Mouse (Mus musculus) embryonic facial prominence, embryonic 14.5 days (tissue): ENCODE measurements around the gene Mysm1. TPM values are rescaled to one million over a fixed set of nuclear protein-coding genes. Genes with fewer than 3 reads are reported as not detected.

Experiments
- ATAC-seq: fragments of 200-750 bp; cut with Nextera tagmentation; 2 replicates; pipeline ENCODE4 v1.8.0; 2017; ENCODE audit warnings: low read depth, moderate number of reproducible peaks, moderate TSS enrichment
- DNase-seq: peaks from one replicate; pipeline ENCODE4 v3.0.0-alpha.2; 2015; ENCODE audit warnings: low spot score
- H3K27ac ChIP-seq: fragments of 300-500 bp; sonication (generic); replicated peaks from 2 replicates; pipeline ENCODE4 v1.5.1; 2014; ENCODE audit warnings: low read depth, mild to moderate bottlenecking, low read length, moderate library complexity
- H3K27me3 ChIP-seq: fragments of 300-500 bp; sonication (generic); replicated peaks from 2 replicates; pipeline ENCODE4 v1.6.1; 2014; ENCODE audit warnings: low read length; ENCODE audit not compliant: control insufficient read depth, insufficient read depth
- H3K36me3 ChIP-seq: fragments of 300-500 bp; sonication (generic); 2 replicates; pipeline ENCODE4 v1.6.1; 2014; ENCODE audit warnings: low read length, mixed read lengths; ENCODE audit not compliant: control insufficient read depth, insufficient read depth
- H3K4me1 ChIP-seq: fragments of 300-500 bp; sonication (generic); 2 replicates; pipeline ENCODE4 v1.6.1; 2014; ENCODE audit warnings: antibody characterized with exemption, low read length; ENCODE audit not compliant: control insufficient read depth, insufficient read depth
- H3K4me2 ChIP-seq: fragments of 300-500 bp; sonication (generic); 2 replicates; pipeline ENCODE4 v1.6.1; 2014; ENCODE audit warnings: low read depth, mild to moderate bottlenecking, low read length, moderate library complexity, mixed read lengths
- H3K4me3 ChIP-seq: fragments of 300-500 bp; sonication (generic); 2 replicates; pipeline ENCODE4 v1.5.1; 2014; ENCODE audit warnings: low read depth, mild to moderate bottlenecking, low read length
- H3K9ac ChIP-seq: fragments of 300-500 bp; sonication (generic); 2 replicates; pipeline ENCODE4 v1.6.1; 2014; ENCODE audit warnings: low read depth, mild to moderate bottlenecking, low read length, moderate library complexity, mixed read lengths
- H3K9me3 ChIP-seq: fragments of 300-500 bp; sonication (generic); 2 replicates; pipeline ENCODE4 v1.6.1; 2016; ENCODE audit warnings: low read length; ENCODE audit not compliant: control insufficient read depth
- WGBS: fragments of 180-500 bp; shearing (Covaris S2); extraction: QIAGEN DNeasy Blood & Tissue Kit; methylation state at CpG from one replicate; pipeline ENCODE4 v1.1.7; 2014; 5-methylcytosine and 5-hydroxymethylcytosine counted together
- polyA plus RNA-seq: library from polyadenylated mRNA; unstranded; fragments of >200 nt; fragmentation: Nextera tagmentation; extraction: Ambion mirVana; gene quantifications from 2 replicates; pipeline ENCODE4 v1.2.1, GENCODE M21; 2014

Mysm1 gene
- polyA plus RNA-seq: 23.3 and 25.0 TPM in 2 replicates

GRCm38 (mm10) chr4:94978590-94979499 is at the start of gene Mysm1:
Gene Mysm1 (minus strand): TSS chr4:94979100.
- Histone ChIP-seq H3K4me1 (peaks cover 12% of the 10 kb centered on the region), H3K9me3 (no peaks in the 10 kb centered on the region), H3K9ac (peak within 1 kb of the TSS; percentile 94), H3K4me2 (peak within 1 kb of the TSS; percentile 60), H3K27ac (peak within 1 kb of the TSS; percentile 91), H3K36me3 (peaks cover 16% of the 10 kb centered on the region), H3K27me3 (no peaks in the 10 kb centered on the region), H3K4me3 (peak within 1 kb of the TSS; percentile 83)
- ATAC-seq: peak; percentile 100
- DNase-seq: peak; percentile 94
- WGBS: under 1% methylated on average over 42 of the region's 69 CpGs

DNA sequence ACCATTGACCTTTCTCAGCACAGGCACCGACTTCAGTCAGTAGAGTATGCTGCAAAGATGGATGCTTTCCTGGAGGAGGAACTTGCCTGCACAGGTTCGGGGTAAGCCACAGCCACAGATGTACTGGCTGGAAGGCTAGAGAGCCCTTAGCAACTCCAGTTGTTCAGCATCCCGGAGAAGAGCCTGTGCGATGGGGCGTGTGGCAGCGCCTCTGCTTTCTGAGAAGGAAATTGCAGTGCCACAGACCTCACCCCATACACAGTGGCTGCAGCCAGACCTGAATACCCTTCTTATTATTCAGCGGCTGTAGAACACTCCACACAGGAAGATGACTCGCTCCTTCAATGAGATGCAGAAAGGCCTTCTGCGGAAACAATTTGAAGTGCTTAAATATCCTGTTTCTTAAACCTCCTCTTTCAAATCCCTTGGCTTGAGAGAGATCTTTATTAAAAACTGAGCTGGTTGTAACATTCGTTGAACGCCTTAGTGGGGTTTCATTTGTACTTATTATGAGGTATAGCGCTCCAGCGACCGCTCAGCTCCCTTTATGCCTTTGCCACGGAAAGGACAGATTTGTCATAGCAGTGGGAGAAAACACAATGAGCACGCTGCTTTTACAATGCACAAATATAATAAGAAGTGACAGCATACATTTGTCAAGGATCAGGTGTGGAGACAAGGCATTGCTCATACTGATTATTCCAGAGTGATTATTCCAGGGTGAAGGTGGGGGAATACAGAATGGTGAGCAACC is 47.1 kb upstream of the Mysm1 start:
- Histone ChIP-seq H3K4me3 (no peak overlapping the region), H3K4me1 (no peaks in the 10 kb centered on the region), H3K9ac (no peak overlapping the region), H3K27ac (no peak overlapping the region), H3K4me2 (no peak overlapping the region), H3K27me3 (no peaks in the 10 kb centered on the region), H3K36me3 (no peaks in the 10 kb centered on the region), H3K9me3 (no peaks in the 10 kb centered on the region)
- ATAC-seq (no peak), DNase-seq (no peak)
- 81% methylated on average over 16 of the region's 16 CpGs for WGBS

DNA sequence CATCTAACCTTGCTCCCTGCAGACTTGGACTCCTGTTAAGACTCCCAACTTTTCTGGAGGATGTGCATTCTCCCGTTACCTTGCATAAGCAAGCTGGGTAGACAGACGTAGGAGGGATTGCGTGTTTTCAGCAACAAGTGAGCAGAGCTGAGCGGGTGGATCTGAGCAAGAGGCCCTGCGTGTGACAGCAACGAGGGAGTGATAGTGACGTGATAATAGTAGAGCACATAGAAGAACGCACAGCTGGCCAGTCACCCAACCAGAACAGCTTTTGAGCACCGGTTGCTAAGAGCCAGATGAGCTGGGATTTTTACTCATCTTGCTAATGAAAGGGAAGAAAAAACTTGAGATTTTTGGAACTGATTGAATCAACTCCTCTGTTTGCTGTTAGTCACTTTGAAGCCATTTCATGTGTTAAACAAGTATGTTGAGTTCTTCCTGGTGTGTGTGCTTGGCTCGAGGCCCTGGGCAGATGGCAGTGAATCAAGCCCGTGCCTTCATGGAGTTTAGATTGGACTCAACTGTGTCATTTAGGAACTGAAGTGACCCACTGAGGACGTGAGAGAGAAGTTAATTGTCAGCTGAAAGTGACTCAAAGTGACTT is 44.6 kb upstream of the Mysm1 start:
- Histone ChIP-seq H3K4me2 (no peak overlapping the region), H3K9me3 (no peaks in the 10 kb centered on the region), H3K27ac (no peak overlapping the region), H3K9ac (no peak overlapping the region), H3K4me1 (no peaks in the 10 kb centered on the region), H3K27me3 (no peaks in the 10 kb centered on the region), H3K4me3 (no peak overlapping the region), H3K36me3 (no peaks in the 10 kb centered on the region)
- whole genome bisulfite sequencing: 78% methylated on average over 12 of the region's 12 CpGs
- no peak for ATAC-seq
- DNase-seq: no peak

DNA sequence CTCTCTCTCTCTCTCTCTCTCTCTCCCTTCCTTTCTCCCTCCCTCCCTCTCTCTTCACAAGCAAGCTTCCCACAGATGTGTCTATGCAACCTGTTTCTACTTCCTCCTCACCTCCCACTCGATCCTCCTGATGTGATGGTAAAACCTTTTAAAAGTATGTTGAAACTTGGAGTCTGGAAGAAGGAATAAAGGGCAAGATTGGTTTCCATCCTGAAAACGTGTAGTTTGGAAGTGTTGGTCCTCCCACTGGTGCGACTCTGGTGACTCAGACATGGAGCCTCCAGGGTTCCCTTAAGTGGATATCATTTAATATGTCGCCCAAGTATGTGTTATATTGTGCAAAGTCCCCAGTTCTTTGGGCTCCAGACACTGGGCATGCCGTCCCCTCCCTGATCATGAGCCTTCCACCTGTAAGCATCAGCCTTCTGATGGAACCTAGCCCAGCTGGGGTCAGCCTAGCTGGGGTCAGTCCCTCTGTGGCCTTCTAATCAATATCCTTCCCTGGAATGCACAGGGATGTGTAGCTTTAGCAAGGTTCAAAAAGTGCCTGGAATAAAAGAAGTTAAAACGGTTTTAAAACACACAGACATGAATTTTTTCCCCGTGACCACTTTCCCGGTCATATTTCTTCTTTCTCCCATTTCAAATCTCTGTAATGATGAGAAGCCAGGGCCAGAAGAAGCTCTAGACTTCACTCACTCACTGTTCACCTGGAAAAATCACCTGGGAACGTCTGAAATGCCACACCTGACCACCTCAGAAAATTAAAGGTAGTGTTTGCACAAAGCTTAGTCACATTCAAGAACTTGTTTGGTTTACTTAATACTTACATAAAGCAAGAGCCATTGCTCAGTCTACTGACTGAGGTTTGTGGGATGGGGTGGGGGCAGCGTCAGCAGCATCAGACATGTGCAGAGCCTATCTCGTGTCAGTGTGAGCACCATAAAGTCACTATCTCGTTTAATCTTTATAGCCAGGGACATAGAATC is 43.0 kb upstream of the Mysm1 start:
- H3K4me3 ChIP-seq: no peak overlapping the region
- DNase-seq: no peak

DNA sequence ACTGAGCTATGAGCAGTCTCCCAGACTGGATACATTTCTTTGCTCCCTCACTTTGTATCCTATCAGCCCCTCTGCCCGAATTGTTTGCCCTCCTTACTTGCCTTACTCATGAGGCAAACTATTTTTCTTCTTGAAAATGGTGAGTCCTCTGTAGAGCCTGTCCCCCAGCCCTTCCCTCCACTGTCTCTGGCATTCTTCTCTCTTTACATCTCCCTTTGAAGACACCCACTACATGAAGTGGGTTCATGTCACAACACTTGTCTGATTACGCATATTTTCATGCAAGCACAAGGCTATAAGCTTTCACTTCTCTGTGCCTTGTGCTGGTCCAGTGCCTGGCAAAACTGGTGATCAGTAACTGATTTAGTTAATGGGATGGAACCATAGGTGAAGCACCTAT is 41.3 kb upstream of the Mysm1 start:
- H3K4me3 ChIP-seq: no peak overlapping the region
- H3K4me2 ChIP-seq: no peak overlapping the region
- H3K9me3 ChIP-seq: no peaks in the 10 kb centered on the region
- no peak overlapping the region for H3K27ac ChIP-seq
- H3K4me1 ChIP-seq: no peaks in the 10 kb centered on the region
- WGBS: 85% methylated on average over 2 of the region's 2 CpGs
- H3K36me3 ChIP-seq: no peaks in the 10 kb centered on the region
- no peak for ATAC-seq
- no peaks in the 10 kb centered on the region for H3K27me3 ChIP-seq
- DNase-seq: no peak
- H3K9ac ChIP-seq: no peak overlapping the region

More for the DNA sequence above, 43.0 kb upstream of the Mysm1 start:
- no peak for ATAC-seq
- H3K4me2 ChIP-seq: no peak overlapping the region
- H3K9me3 ChIP-seq: no peaks in the 10 kb centered on the region
- no peak overlapping the region for H3K27ac ChIP-seq
- H3K4me1 ChIP-seq: no peaks in the 10 kb centered on the region
- H3K27me3 ChIP-seq: no peaks in the 10 kb centered on the region
- no peaks in the 10 kb centered on the region for H3K36me3 ChIP-seq
- no peak overlapping the region for H3K9ac ChIP-seq
- WGBS: 75% methylated on average over 12 of the region's 12 CpGs

GRCm38 (mm10) chr4:95018221-95018620 is 39.3 kb upstream of the Mysm1 start:
- no peak overlapping the region for H3K27ac ChIP-seq
- no peaks in the 10 kb centered on the region for H3K27me3 ChIP-seq
- no peaks in the 10 kb centered on the region for H3K9me3 ChIP-seq
- no peaks in the 10 kb centered on the region for H3K36me3 ChIP-seq
- H3K9ac ChIP-seq: no peak overlapping the region
- H3K4me3 ChIP-seq: no peak overlapping the region
- no peak overlapping the region for H3K4me2 ChIP-seq
- ATAC-seq (peak; percentile 72; the same call in 1 of the 2 replicates), DNase-seq (no peak)
- WGBS: 42% methylated on average over 7 of the region's 7 CpGs
- H3K4me1 ChIP-seq: no peaks in the 10 kb centered on the region

DNA sequence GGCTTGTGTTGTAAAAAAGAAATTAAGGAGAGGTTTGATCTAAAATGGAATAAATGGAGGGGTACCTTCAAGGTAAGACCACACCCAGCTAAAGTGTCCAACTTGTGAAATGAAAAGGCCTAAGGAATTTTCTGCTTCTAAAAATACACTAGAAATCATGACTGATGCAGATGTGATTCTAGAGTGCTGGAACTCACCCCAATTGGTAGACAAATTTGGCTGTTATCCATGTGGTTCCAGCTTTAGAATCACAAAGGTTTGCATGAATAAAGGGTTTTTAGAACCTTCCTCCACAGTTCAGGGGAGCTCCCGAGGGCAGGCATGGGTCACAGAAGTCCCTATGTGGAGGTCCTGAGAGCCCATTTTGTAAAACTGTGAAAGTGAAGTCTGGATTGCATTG is 33.8 kb upstream of the Mysm1 start:
- H3K4me3 ChIP-seq: no peak overlapping the region
- H3K9ac ChIP-seq: no peak overlapping the region
- DNase-seq (no peak), ATAC-seq (no peak)
- no peaks in the 10 kb centered on the region for H3K4me1 ChIP-seq
- no peaks in the 10 kb centered on the region for H3K36me3 ChIP-seq
- H3K9me3 ChIP-seq: no peaks in the 10 kb centered on the region
- no peak overlapping the region for H3K27ac ChIP-seq
- 72% methylated on average over 1 of the region's 1 CpGs for WGBS
- no peaks in the 10 kb centered on the region for H3K27me3 ChIP-seq
- H3K4me2 ChIP-seq: no peak overlapping the region

GRCm38 (mm10) chr4:95012256-95012655 is 33.4 kb upstream of the Mysm1 start:
- Histone ChIP-seq H3K27me3 (no peaks in the 10 kb centered on the region), H3K9ac (no peak overlapping the region), H3K4me3 (no peak overlapping the region), H3K9me3 (no peaks in the 10 kb centered on the region), H3K27ac (no peak overlapping the region), H3K36me3 (no peaks in the 10 kb centered on the region), H3K4me1 (no peaks in the 10 kb centered on the region), H3K4me2 (no peak overlapping the region)
- DNase-seq (no peak), ATAC-seq (no peak)
